In the genomic region with DNA sequence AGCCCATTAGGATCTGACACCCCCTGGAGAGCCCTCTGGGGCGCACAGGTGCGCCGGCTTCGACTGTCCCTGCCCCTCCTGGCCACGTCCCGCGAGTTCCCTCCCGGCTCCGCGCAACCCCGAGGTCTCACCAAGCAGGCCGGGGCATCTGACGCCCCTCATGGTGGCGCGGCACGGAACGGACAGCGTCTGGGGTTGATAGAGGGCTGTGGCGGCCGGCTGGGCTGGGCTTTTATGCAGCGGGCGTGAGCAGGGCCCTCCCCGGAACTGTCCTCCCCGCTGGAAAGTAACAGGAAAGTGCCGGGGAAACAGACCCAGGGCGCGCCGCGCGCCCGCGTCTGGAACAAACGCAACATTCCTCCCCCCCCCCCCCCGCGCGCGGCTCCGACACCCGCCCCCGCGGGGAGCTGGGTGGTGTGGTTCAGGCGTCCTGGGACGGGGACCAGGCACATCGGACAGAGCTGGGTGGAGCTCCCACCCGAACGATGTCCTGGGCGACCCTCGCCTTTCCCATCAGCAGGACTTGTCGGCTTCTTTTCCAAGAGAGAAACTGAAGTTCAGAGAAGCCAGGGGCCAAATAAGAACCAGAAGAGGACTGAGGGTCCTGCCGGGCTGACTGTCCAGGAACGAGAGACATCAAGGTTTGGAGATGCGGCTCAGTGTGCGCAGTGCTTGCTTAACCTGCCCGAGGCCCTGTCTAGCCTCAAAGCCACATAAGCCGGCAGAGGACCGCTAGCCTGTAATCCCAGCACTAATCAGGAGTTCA, we compare ENCODE assay signal across 8 mouse cellular contexts. TPM values are rescaled to one million over a fixed set of nuclear protein-coding genes. Genes with fewer than 3 reads are reported as not detected.
DNase-seq lines count a peak whose midpoint lies in the region; ATAC-seq and TF ChIP-seq lines count a peak whose summit lies in the region.

A gene (minus strand): TSS at position 351 of the 766 bp plus-strand sequence.

- no peak for TF ChIP-seq EP300 in CH12.LX (IDR thresholded peaks at IDR 0.05; ENCODE audit: low read length)

- H3K9me3 ChIP-seq in CH12.LX (replicated peaks; ENCODE audit: low read length), result peaks cover 19% of the 10 kb centered on the region
- H3K9me3 ChIP-seq in forebrain, embryonic 16.5 days (ENCODE audit: control insufficient read depth, low read length), result no peaks in the 10 kb centered on the region
- H3K9me3 ChIP-seq in hindbrain, embryonic 11.5 days (ENCODE audit: control insufficient read depth, low read length), result no peaks in the 10 kb centered on the region
- H3K9me3 ChIP-seq in limb, embryonic 14.5 days (ENCODE audit: control insufficient read depth, low read length), result no peaks in the 10 kb centered on the region
- H3K9me3 ChIP-seq in midbrain, embryonic 14.5 days (ENCODE audit: control insufficient read depth, low read length), result no peaks in the 10 kb centered on the region
- no peaks in the 10 kb centered on the region for H3K9me3 ChIP-seq in stomach, embryonic 15.5 days

- H3K4me1 ChIP-seq in CH12.LX (ENCODE audit: control insufficient read depth in 1 of 2, insufficient read depth in 2 of 2), result peaks cover 11 to 65% of the 10 kb centered on the region in 2 experiments
- peaks cover 11% of the 10 kb centered on the region for H3K4me1 ChIP-seq in forebrain, embryonic 16.5 days (replicated peaks; ENCODE audit: control insufficient read depth, insufficient read depth, low read length)
- no peaks in the 10 kb centered on the region; the same call in 1 of the 2 replicates for H3K4me1 ChIP-seq in hindbrain, embryonic 11.5 days (replicated peaks; ENCODE audit: control insufficient read depth, insufficient read depth, low read length)
- peaks cover 31% of the 10 kb centered on the region for H3K4me1 ChIP-seq in limb, embryonic 14.5 days (ENCODE audit: control insufficient read depth, insufficient read depth, low read length)
- H3K4me1 ChIP-seq in midbrain, embryonic 14.5 days (ENCODE audit: control insufficient read depth, insufficient read depth, low read length), result 0 out of 2 replicates have a peak, but pooled peaks cover 8% of the 10 kb centered on the region
- H3K4me1 ChIP-seq in stomach, embryonic 15.5 days, result peaks cover 32% of the 10 kb centered on the region

- peaks cover 13% of the 10 kb centered on the region; the same call in 1 of the 2 replicates for H3K79me2 ChIP-seq in CH12.LX (replicated peaks; ENCODE audit: control insufficient read depth, extremely low read depth, insufficient read depth, poor library complexity, severe bottlenecking)

- no peak for TF ChIP-seq RAD21 in CH12.LX (IDR thresholded peaks at IDR 0.05; ENCODE audit: low read depth, low read length)

- no peaks in the 10 kb centered on the region for H3K27me3 ChIP-seq in CH12.LX (replicated peaks)
- H3K27me3 ChIP-seq in forebrain, embryonic 16.5 days (replicated peaks; ENCODE audit: control insufficient read depth, insufficient read depth, low read length), result peaks cover 25% of the 10 kb centered on the region
- H3K27me3 ChIP-seq in hindbrain, embryonic 11.5 days (ENCODE audit: control insufficient read depth, insufficient read depth, low read length), result peaks cover 20% of the 10 kb centered on the region
- H3K27me3 ChIP-seq in limb, embryonic 14.5 days (ENCODE audit: control insufficient read depth, insufficient read depth, low read length), result no peaks in the 10 kb centered on the region
- peaks cover 23% of the 10 kb centered on the region for H3K27me3 ChIP-seq in midbrain, embryonic 14.5 days (ENCODE audit: control insufficient read depth, insufficient read depth, low read length)
- no peaks in the 10 kb centered on the region for H3K27me3 ChIP-seq in stomach, embryonic 15.5 days (replicated peaks)

- ATAC-seq in forebrain, embryonic 16.5 days, result 0 out of 2 replicates have a peak, but pooled peaks have one; percentile 31
- ATAC-seq in hindbrain, embryonic 11.5 days (ENCODE audit: low FRiP score), result peak; percentile 51; the same call in 1 of the 2 replicates
- ATAC-seq in limb, embryonic 14.5 days (ENCODE audit: low FRiP score, low read depth), result peak; percentile 66
- no peak for ATAC-seq in midbrain, embryonic 14.5 days (ENCODE audit: low FRiP score, low TSS enrichment)
- ATAC-seq in stomach, embryonic 15.5 days (ENCODE audit: insufficient read depth, low FRiP score, low read depth), result peak; percentile 68

- H3K4me2 ChIP-seq in CH12.LX (ENCODE audit: insufficient read depth, low read depth, poor library complexity, severe bottlenecking), result peak within 1 kb of the TSS; percentile 71
- H3K4me2 ChIP-seq in forebrain, embryonic 16.5 days (ENCODE audit: low read length), result peak within 1 kb of the TSS; percentile 81
- H3K4me2 ChIP-seq in hindbrain, embryonic 11.5 days (replicated peaks; ENCODE audit: low read depth, low read length), result peak within 1 kb of the TSS; percentile 86
- peak within 1 kb of the TSS; percentile 70 for H3K4me2 ChIP-seq in limb, embryonic 14.5 days (replicated peaks; ENCODE audit: low read depth, low read length, severe bottlenecking)
- peak within 1 kb of the TSS; percentile 76 for H3K4me2 ChIP-seq in midbrain, embryonic 14.5 days (ENCODE audit: low read length)
- peak within 1 kb of the TSS; percentile 96 for H3K4me2 ChIP-seq in stomach, embryonic 15.5 days

- under 1% methylated on average over 47 of the region's 56 CpGs for WGBS in forebrain, embryonic 16.5 days
- WGBS in hindbrain, embryonic 11.5 days, result under 1% methylated on average over 49 of the region's 56 CpGs
- 2% methylated on average over 36 of the region's 56 CpGs for WGBS in limb, embryonic 14.5 days
- WGBS in midbrain, embryonic 14.5 days, result 2% methylated on average over 52 of the region's 56 CpGs
- WGBS in stomach, embryonic 15.5 days, result 2% methylated on average over 49 of the region's 56 CpGs

- TF ChIP-seq POLR2A in CH12.LX (IDR thresholded peaks at IDR 0.05; ENCODE audit: low read depth, low read length), result peak; percentile 56; the same call in 1 of the 2 replicates
- no peak for TF ChIP-seq POLR2A in limb, embryonic 14.5 days (IDR thresholded peaks at IDR 0.05; ENCODE audit: borderline replicate concordance, extremely low read depth, insufficient read depth, insufficient read length)

- no peak for DNase-seq in CH12.LX (ENCODE audit: extremely low read depth)
- peak; percentile 56 for DNase-seq in adrenal gland, adult 8-10 months
- DNase-seq in hindbrain, embryonic 11.5 days (ENCODE audit: low spot score), result peak; percentile 52
- DNase-seq in limb, embryonic 14.5 days (ENCODE audit: low spot score), result peak; percentile 59
- DNase-seq in midbrain, embryonic 14.5 days, result peak; percentile 35
- no peak for DNase-seq in cerebellum, adult 8-10 months

- in situ Hi-C loops in CH12.LX (cut with MboI; ENCODE audit: low pct_ligation_motif_present, low pct_unique_long_range_greater_than_20kb, low sequenced_read_pairs), result no loop called here

- no peak for TF ChIP-seq CTCF in CH12.LX (conservative IDR thresholded peaks at IDR 0.05 in 1 of 2, IDR thresholded peaks at IDR 0.05 in 1 of 2; ENCODE audit: low read depth in 2 of 2, low read length in 2 of 2)

- H3K27ac ChIP-seq in CH12.LX (ENCODE audit: insufficient read depth, low read depth), result peak within 1 kb of the TSS; percentile 55
- no peak within 1 kb of the TSS for H3K27ac ChIP-seq in forebrain, embryonic 16.5 days (ENCODE audit: low read length)
- H3K27ac ChIP-seq in hindbrain, embryonic 11.5 days (ENCODE audit: low read depth, low read length), result no peak within 1 kb of the TSS
- H3K27ac ChIP-seq in limb, embryonic 14.5 days (replicated peaks; ENCODE audit: low read depth, low read length), result peak within 1 kb of the TSS; percentile 59; the same call in 1 of the 2 replicates
- no peak within 1 kb of the TSS for H3K27ac ChIP-seq in midbrain, embryonic 14.5 days (replicated peaks; ENCODE audit: low read depth, low read length)
- peak within 1 kb of the TSS; percentile 82 for H3K27ac ChIP-seq in stomach, embryonic 15.5 days

- peak within 1 kb of the TSS in 2 of 3 experiments; percentile 44 to 85 for H3K4me3 ChIP-seq in CH12.LX (replicated peaks in 1 of 3; ENCODE audit: low read depth in 2 of 3, low read length in 2 of 3, poor library complexity in 1 of 3)
- H3K4me3 ChIP-seq in forebrain, embryonic 16.5 days (replicated peaks; ENCODE audit: low read length), result peak within 1 kb of the TSS; percentile 47
- H3K4me3 ChIP-seq in hindbrain, embryonic 11.5 days (ENCODE audit: low read depth, low read length), result peak within 1 kb of the TSS; percentile 47
- peak within 1 kb of the TSS; percentile 46 for H3K4me3 ChIP-seq in limb, embryonic 14.5 days (replicated peaks; ENCODE audit: low read length)
- peak within 1 kb of the TSS; percentile 42 for H3K4me3 ChIP-seq in midbrain, embryonic 14.5 days (replicated peaks; ENCODE audit: low read depth, low read length)
- H3K4me3 ChIP-seq in stomach, embryonic 15.5 days (replicated peaks), result peak within 1 kb of the TSS; percentile 61

- dilution Hi-C loops in CH12.LX (cut with MboI; ENCODE audit: extremely low pct_ligation_motif_present, extremely low pct_unique_long_range_greater_than_20kb, low sequenced_read_pairs), result no loop called here

- H3K9ac ChIP-seq in CH12.LX (ENCODE audit: insufficient read depth, low read depth), result peak within 1 kb of the TSS; percentile 77
- H3K9ac ChIP-seq in forebrain, embryonic 16.5 days (replicated peaks; ENCODE audit: low read depth, low read length), result peak within 1 kb of the TSS; percentile 54
- H3K9ac ChIP-seq in hindbrain, embryonic 11.5 days (ENCODE audit: low read depth, low read length), result peak within 1 kb of the TSS; percentile 58; the same call in 1 of the 2 replicates
- peak within 1 kb of the TSS; percentile 68 for H3K9ac ChIP-seq in limb, embryonic 14.5 days (ENCODE audit: low read depth, low read length, severe bottlenecking)
- H3K9ac ChIP-seq in midbrain, embryonic 14.5 days (replicated peaks; ENCODE audit: low read length), result peak within 1 kb of the TSS; percentile 40; the same call in 1 of the 2 replicates
- H3K9ac ChIP-seq in stomach, embryonic 15.5 days, result peak within 1 kb of the TSS; percentile 65

- peaks cover 0 to 2% of the 10 kb centered on the region in 2 experiments for H3K36me3 ChIP-seq in CH12.LX (replicated peaks in 1 of 2; ENCODE audit: control insufficient read depth in 1 of 2, insufficient read depth in 1 of 2, low read length in 1 of 2)
- no peaks in the 10 kb centered on the region for H3K36me3 ChIP-seq in forebrain, embryonic 16.5 days (ENCODE audit: control insufficient read depth, insufficient read depth)
- H3K36me3 ChIP-seq in hindbrain, embryonic 11.5 days (ENCODE audit: control insufficient read depth, insufficient read depth, low read length), result no peaks in the 10 kb centered on the region
- H3K36me3 ChIP-seq in limb, embryonic 14.5 days (ENCODE audit: control insufficient read depth, insufficient read depth, low read length), result no peaks in the 10 kb centered on the region
- no peaks in the 10 kb centered on the region for H3K36me3 ChIP-seq in midbrain, embryonic 14.5 days (ENCODE audit: control insufficient read depth, insufficient read depth, low read length)
- no peaks in the 10 kb centered on the region for H3K36me3 ChIP-seq in stomach, embryonic 15.5 days

RNA-seq across cellular contexts. Expression of the gene that starts here (rescaled TPM):
- total RNA-seq in CH12.LX (2012; rRNA removed) (23.6 and 27.4 TPM in 2 replicates), CH12.LX (2014; rRNA removed) (0.54 and 0.66 TPM in 2 replicates)
- polyA plus RNA-seq in CH12.LX (2012; ENCODE audit: insufficient read length, low read depth), result 3.7 and 5.9 TPM in 2 replicates
- total RNA-seq in adrenal gland, adult 8-10 months (2022), result 10 to 100 TPM; 21.8 to 45.5 (median 35.2) TPM
- 8.1 and 10.8 TPM in 2 replicates for polyA plus RNA-seq in forebrain, embryonic 16.5 days (2015; fragmentation: Nextera tagmentation; extraction: Ambion mirVana)
- polyA plus RNA-seq in hindbrain, embryonic 11.5 days (2014; fragmentation: Nextera tagmentation; extraction: Ambion mirVana), result 13.0 and 13.8 TPM in 2 replicates
- polyA plus RNA-seq in limb, embryonic 14.5 days (2012; rRNA removed), result 70.1 and 76.9 TPM in 2 replicates
- 45.2 and 50.4 TPM in 2 replicates for polyA plus RNA-seq in limb, embryonic 14.5 days (2014; fragmentation: Nextera tagmentation; extraction: Ambion mirVana)
- polyA plus RNA-seq in midbrain, embryonic 14.5 days (2014; fragmentation: Nextera tagmentation; extraction: Ambion mirVana), result 8.5 and 12.3 TPM in 2 replicates
- polyA plus RNA-seq in stomach, embryonic 15.5 days (2015; fragmentation: Nextera tagmentation; extraction: Ambion mirVana), result 29.8 and 33.7 TPM in 2 replicates

Comparison
In these comparisons a context has a peak if more than half of its experiments do, and no peak if none do; other contexts are left out.
1. DNase-seq: peak in adrenal gland, adult 8-10 months (single experiment), hindbrain, embryonic 11.5 days (single experiment), limb, embryonic 14.5 days (single experiment) and midbrain, embryonic 14.5 days (single experiment); none in CH12.LX (single experiment) and cerebellum, adult 8-10 months (single experiment).
2. H3K27ac ChIP-seq: peak in CH12.LX (single experiment), limb, embryonic 14.5 days (single experiment) and stomach, embryonic 15.5 days (single experiment); none in forebrain, embryonic 16.5 days (single experiment), hindbrain, embryonic 11.5 days (single experiment) and midbrain, embryonic 14.5 days (single experiment).
3. Peak in every context shown above with its lines, with median percentiles within 50 percentile points of each other: H3K4me2 ChIP-seq, H3K4me3 ChIP-seq and H3K9ac ChIP-seq.